Mouse (Mus musculus) macrophage (primary cell): ENCODE results near the gene Gm45713. TPM values are rescaled to one million over a fixed set of nuclear protein-coding genes. Genes with fewer than 3 reads are reported as not detected.
A peak's percentile ranks its signal among the peaks of the same experiment; 100 is the strongest.
"Not testable (repeated sequence)": the region's sequence is repeated elsewhere in the genome, so short reads cannot be mapped to it uniquely, and the experiment has no call there.

Source experiments
- H3K27ac ChIP-seq: fragments of 350-480 bp; formaldehyde crosslinking; 2 replicates; pipeline ENCODE4 v1.9.0; 2021
- H3K36me3 ChIP-seq: fragments of 350-480 bp; formaldehyde crosslinking; 2 replicates; pipeline ENCODE4 v1.9.0; 2021; ENCODE audit errors: inconsistent target
- H3K4me3 ChIP-seq: fragments of 350-480 bp; formaldehyde crosslinking; 2 replicates; pipeline ENCODE4 v1.9.0; 2021; ENCODE audit errors: inconsistent target
- H3K79me2 ChIP-seq: fragments of 350-480 bp; formaldehyde crosslinking; 2 replicates; pipeline ENCODE4 v1.9.0; 2021; ENCODE audit errors: inconsistent target
- WGBS: methylation state at CpG from one replicate; pipeline ENCODE4 v1.1.7; 2026; ENCODE audit warnings: inconsistent platforms; ENCODE audit not compliant: missing documents; 5-methylcytosine and 5-hydroxymethylcytosine counted together
- polyA plus RNA-seq: library from polyadenylated mRNA; stranded (reverse); fragments of 250-400 nt; gene quantifications from 3 replicates; pipeline ENCODE4 v1.2.4, GENCODE M21; 2018; ENCODE audit warnings: inconsistent platforms
- total RNA-seq, 78 experiments: library from RNA; depleted of rRNA; stranded (reverse); fragments of 250-400 nt; gene quantifications; 1 replicate in 9 of 78; 2 replicates in 24 of 78; 3 replicates in 43 of 78; 4 replicates in 2 of 78; pipeline ENCODE4 v1.2.4; 2018; ENCODE audit warnings: inconsistent platforms in 56 of 78

Gm45713 gene
- total RNA-seq (2018; cell fraction: chromatin; rRNA removed) = not detected
- total RNA-seq (2018; cell fraction: cytosol; rRNA removed) = under 1 TPM in 5 of 26 experiments, not detected in 21; 0.09 to 0.16 (median 0.12) TPM
- 1 to 10 TPM in 1 of 26 experiments, not detected in 25; 2.2 TPM for total RNA-seq (2018; cell fraction: nucleus; rRNA removed)
- polyA plus RNA-seq = not detected in 3 replicates

DNA sequence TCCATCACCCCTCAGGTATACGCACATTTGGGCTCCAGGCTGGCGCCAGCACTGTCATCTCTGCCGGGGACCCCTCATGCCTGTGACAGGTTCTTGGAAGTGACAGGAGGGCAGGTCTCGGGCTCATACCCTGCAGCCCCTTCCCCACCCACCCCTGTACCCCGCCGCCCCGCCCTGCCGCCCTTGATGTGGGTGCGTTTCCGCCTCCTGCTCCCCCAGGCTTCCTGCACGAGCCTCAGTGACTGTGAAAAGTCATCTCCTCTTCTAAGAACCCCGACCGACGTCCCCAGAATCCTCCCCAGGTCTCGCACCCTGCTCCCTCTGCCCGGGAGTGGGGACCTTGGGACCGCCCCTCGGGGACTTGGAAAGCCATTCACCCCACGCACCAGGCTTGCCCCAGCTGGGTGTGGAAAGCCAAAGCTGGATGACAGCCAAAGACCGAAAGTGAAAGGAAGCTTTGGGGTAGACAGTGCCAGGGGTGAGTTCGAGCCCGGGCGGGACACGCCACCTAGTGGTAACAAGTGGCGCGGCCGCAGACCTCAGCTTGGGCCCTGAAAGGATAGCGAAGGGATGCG lies at the start of gene Gm45713, which contains the start of gene Flt3l:
Gene Gm45713 (minus strand): TSS at position 239 of the 575 bp plus-strand sequence.
Gene Flt3l (minus strand): TSS at position 440 of the 575 bp plus-strand sequence.
- H3K36me3 ChIP-seq = no peaks in the 10 kb centered on the region
- WGBS = 1% methylated on average over 21 of the region's 29 CpGs
- peak within 1 kb of the TSS; percentile 62 for H3K4me3 ChIP-seq
- peak within 1 kb of the TSS; percentile 71 for H3K27ac ChIP-seq
- no peaks in the 10 kb centered on the region for H3K79me2 ChIP-seq

- Histone ChIP-seq H3K79me2 (no peaks in the 10 kb centered on the region), H3K4me3 (no peak overlapping the region), H3K36me3 (no peaks in the 10 kb centered on the region), H3K27ac (no peak overlapping the region)
- WGBS = 88% methylated on average over 7 of the region's 7 CpGs
Observed at GRCm38 (mm10) chr7:45183672-45184071, 47.6 kb upstream of the Gm45713 start.

- Histone ChIP-seq H3K27ac (no peak overlapping the region), H3K36me3 (no peaks in the 10 kb centered on the region), H3K4me3 (no peak overlapping the region), H3K79me2 (no peaks in the 10 kb centered on the region)
- 26% methylated on average over 11 of the region's 11 CpGs for WGBS
Observed at GRCm38 (mm10) chr7:45182606-45183005, 46.6 kb upstream of the Gm45713 start.

DNA sequence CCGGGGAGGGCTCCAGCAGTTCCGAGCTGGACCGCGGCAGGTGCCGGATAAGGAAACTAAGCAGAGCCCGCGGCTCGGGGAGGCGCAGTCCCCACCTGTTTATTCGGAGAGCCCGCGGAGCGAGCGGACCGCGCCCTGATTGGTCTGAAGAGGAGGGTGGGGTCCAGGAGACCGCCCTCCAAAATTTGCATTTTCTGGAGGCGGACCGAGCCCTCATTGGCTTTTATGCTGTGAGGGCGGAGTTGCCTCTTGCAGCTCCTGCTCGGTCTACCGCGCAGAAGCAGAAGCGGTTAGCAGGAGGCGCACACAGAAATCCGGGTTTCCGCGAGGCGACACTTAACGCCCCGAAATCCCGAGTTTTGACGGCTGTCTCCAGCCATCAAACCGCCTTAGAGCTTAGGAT lies 46.2 kb upstream of the Gm45713 start:
- WGBS = 0% methylated on average over 34 of the region's 34 CpGs
- Histone ChIP-seq H3K79me2 (no peaks in the 10 kb centered on the region), H3K27ac (no peak overlapping the region), H3K36me3 (no peaks in the 10 kb centered on the region), H3K4me3 (no peak overlapping the region)

DNA sequence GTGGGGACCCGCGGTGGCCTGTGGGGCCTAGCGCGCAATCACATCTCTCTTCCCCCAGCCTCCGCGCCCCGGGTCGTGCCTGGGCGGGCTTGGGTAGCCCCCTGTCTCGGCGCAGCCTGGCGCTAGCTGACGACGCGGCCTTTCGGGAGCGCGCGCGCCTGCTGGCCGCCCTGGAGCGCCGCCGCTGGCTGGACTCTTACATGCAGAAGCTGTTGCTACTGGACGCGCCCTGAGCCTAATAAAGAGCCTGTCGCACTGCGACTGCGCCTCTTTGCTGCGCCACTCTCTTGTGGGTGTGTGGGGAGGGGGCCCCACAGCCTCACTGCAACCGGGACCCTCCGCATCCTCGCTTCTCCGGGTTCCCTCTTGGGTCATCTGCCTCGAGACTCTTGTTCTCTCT lies 45.5 kb upstream of the Gm45713 start:
- WGBS = 6% methylated on average over 20 of the region's 35 CpGs
- no peaks in the 10 kb centered on the region for H3K36me3 ChIP-seq
- no peak overlapping the region for H3K27ac ChIP-seq
- H3K79me2 ChIP-seq = no peaks in the 10 kb centered on the region
- H3K4me3 ChIP-seq = no peak overlapping the region

DNA sequence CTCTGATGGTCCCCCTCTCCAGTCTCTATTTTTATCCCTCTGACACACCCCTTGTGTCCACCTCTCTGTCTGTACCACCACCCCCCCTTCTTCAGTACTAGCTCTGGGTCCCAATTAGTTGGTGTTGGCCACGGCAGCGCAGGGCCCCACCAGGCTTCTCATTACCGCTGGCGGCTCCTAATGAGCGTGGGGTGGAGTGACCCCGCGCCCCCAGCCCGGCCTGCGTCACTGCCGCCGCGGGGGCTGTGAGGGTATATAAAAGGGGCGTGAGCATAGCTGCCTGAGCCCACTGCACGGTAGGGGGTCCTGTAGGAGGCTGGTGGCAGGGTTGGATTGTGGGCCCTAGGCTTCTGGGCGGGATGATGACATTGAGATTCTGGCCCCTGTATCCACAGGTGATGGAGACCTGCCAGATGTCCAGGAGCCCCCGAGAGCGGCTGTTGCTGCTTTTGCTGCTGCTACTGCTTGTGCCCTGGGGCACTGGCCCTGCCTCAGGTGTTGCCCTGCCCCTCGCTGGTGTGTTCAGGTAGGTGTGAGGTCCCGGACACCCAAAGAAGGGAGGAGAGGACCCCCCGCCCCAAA lies 45.0 kb upstream of the Gm45713 start, which contains the start of gene Pth2:
Gene Pth2 (plus strand): TSS at position 100 of the 582 bp plus-strand sequence.
- H3K4me3 ChIP-seq = no peak within 1 kb of the TSS
- WGBS = 46% methylated on average over 18 of the region's 20 CpGs
- H3K79me2 ChIP-seq = no peaks in the 10 kb centered on the region
- H3K27ac ChIP-seq = no peak within 1 kb of the TSS
- H3K36me3 ChIP-seq = no peaks in the 10 kb centered on the region

DNA sequence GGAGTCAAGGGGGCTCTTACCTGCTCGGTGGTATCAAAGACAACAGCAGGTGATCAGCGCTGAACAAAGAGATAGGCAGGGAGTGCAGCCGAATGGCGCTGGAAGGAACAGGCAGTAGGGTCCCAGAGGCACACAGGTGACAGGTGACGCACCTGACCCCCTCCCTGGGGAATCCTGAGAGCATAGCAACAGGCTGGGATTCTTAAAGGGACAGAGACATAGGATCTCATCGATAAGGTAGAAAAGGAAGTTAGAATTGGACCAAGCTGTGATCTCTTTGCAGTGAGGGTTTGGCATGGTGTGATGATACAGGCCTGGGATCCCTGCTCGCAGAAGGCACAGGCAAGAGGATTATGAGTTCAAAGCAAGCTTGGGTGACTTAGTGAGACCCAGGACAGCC lies 43.4 kb upstream of the Gm45713 start, which contains the start of gene Gfy:
Gene Gfy (minus strand): TSS at position 101 of the 400 bp plus-strand sequence.
- Histone ChIP-seq H3K27ac (no peak within 1 kb of the TSS), H3K79me2 (no peaks in the 10 kb centered on the region), H3K4me3 (no peak within 1 kb of the TSS), H3K36me3 (no peaks in the 10 kb centered on the region)
- 44% methylated on average over 7 of the region's 7 CpGs for WGBS

DNA sequence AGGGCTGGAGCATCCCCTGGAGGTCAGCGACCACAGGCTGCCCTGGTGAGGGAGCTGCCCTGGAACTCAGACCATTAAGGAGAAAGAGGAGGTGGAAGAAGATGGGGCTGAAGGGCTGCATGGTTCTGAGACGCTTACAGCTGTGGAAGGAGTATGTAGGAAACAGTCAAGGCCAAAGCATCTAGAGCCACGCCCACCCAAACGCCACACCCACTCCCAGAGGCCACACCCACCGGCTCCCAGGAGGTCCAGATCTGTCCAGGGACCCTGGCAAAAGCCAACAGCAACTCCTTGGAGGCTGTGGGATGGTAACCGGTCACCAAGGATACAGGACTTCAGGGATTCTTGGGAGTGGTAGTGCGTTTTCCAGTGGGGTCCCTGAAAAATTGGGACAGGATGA lies 42.5 kb upstream of the Gm45713 start:
- Histone ChIP-seq H3K79me2 (no peaks in the 10 kb centered on the region), H3K36me3 (no peaks in the 10 kb centered on the region), H3K4me3 (no peak overlapping the region), H3K27ac (no peak overlapping the region)
- WGBS = 26% methylated on average over 7 of the region's 7 CpGs

- no peaks in the 10 kb centered on the region for H3K36me3 ChIP-seq
- WGBS = 5% methylated on average over 30 of the region's 31 CpGs
Observed at GRCm38 (mm10) chr7:45176356-45176755, 40.3 kb upstream of the Gm45713 start.

GRCm38 (mm10) chr7:45175929-45176328 lies 39.9 kb upstream of the Gm45713 start:
- Histone ChIP-seq H3K4me3 (no peak overlapping the region), H3K79me2 (no peaks in the 10 kb centered on the region), H3K27ac (no peak overlapping the region), H3K36me3 (no peaks in the 10 kb centered on the region)
- 11% methylated on average over 13 of the region's 23 CpGs for whole genome bisulfite sequencing

More at GRCm38 (mm10) chr7:45176356-45176755, 40.3 kb upstream of the Gm45713 start:
- Histone ChIP-seq H3K79me2 (no peaks in the 10 kb centered on the region), H3K4me3 (no peak overlapping the region), H3K27ac (no peak overlapping the region)

DNA sequence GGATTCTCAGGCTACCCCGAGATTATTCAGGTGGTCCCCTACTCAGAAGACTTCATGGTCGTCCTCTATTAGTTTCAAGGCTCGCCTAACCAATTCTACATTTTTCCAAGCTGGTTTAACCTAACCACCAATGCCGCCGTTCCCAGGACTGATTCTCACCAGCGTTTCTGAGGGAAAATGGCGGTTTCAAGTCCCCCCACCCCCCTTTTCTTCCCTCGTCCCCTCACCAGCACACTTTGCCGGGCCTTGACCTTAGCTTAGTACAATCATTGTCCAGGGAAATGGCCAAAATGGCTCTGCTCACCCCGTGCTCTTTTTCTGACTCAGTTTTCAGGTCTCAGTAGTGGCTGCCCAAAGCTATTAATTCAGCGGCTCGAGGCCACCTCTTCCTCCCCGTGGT lies 39.4 kb upstream of the Gm45713 start:
- Histone ChIP-seq H3K79me2 (no peaks in the 10 kb centered on the region), H3K27ac (no peak overlapping the region), H3K36me3 (no peaks in the 10 kb centered on the region), H3K4me3 (no peak overlapping the region)
- 4% methylated on average over 13 of the region's 13 CpGs for WGBS

DNA sequence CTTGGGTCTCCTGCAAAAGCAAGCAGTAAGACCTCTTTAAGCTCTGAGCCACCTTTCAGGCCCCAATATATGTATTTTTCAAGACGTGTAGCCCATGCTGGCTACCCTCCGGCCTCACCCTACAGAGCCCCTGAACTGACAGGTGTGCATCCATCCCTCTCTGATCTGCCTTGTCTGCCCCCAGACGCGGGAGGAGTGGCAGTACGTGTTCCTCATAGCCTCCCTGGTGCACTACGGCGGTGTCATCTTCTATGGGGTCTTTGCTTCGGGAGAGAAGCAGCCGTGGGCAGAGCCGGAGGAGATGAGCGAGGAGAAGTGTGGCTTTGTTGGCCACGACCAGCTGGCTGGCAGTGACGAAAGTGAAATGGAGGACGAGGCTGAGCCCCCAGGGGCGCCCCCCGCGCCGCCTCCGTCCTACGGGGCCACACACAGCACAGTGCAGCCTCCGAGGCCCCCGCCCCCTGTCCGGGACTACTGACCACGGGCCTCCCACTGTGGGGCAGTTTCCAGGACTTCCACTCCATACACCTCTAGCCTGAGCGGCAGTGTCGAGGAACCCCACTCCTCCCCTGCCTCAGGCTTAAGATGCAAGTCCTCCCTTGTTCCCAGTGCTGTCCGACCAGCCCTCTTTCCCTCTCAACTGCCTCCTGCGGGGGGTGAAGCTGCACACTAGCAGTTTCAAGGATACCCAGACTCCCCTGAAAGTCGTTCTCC lies 38.7 kb upstream of the Gm45713 start:
- 5% methylated on average over 29 of the region's 29 CpGs for WGBS
- Histone ChIP-seq H3K79me2 (no peaks in the 10 kb centered on the region), H3K27ac (no peak overlapping the region), H3K4me3 (no peak overlapping the region), H3K36me3 (no peaks in the 10 kb centered on the region)

DNA sequence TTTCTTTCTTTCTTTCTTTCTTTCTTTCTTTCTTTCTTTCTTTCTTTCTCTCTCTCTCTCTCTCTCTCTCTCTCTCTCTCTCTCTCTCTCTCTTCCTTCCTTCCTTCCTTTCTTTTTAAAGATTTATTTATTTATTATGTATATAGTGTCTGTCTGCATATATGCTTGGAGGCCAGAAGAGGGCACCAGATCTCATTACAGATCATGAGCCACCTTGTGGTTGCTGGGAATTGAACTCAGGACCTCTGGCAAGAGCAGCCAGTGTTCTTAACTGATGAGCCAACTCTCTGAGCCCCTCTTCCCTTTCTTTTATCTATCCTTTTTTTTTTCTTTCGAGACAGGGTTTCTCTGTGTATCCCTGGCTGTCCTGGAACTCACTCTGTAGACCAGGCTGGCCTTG lies 37.7 kb upstream of the Gm45713 start:
- H3K36me3 ChIP-seq, H3K27ac ChIP-seq, H3K4me3 ChIP-seq, H3K79me2 ChIP-seq: not testable (repeated sequence)
- 40% methylated on average over 1 of the region's 1 CpGs for WGBS

DNA sequence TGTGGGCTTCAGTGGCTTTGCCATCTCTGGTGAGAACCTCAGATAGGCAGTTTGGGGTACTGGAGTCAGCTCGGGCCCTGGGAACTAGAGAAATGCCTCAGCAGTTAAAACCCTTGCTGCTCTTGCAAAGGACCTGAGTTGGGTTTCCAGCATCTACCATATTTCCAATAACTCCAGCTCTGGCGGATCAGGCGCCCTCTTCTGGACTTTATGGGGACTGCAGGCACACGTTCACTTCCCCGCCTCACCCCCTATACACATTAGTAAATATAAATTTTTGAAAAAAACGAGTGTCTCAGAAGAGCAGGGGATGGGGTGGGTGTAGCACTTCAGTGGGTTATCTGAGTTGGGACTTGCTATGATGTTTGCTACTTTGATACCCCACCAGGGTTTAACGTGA lies 36.9 kb upstream of the Gm45713 start:
- no peaks in the 10 kb centered on the region for H3K79me2 ChIP-seq
- no peak overlapping the region for H3K27ac ChIP-seq
- no peaks in the 10 kb centered on the region for H3K36me3 ChIP-seq
- 64% methylated on average over 7 of the region's 7 CpGs for WGBS
- H3K4me3 ChIP-seq = no peak overlapping the region

- WGBS = 87% methylated on average over 3 of the region's 3 CpGs
- no peak overlapping the region for H3K27ac ChIP-seq
- H3K4me3 ChIP-seq = no peak overlapping the region
- no peaks in the 10 kb centered on the region for H3K36me3 ChIP-seq
- no peaks in the 10 kb centered on the region for H3K79me2 ChIP-seq
Observed at GRCm38 (mm10) chr7:45169495-45169894, 33.5 kb upstream of the Gm45713 start.
